Mouse (Mus musculus) gastrocnemius, adult 8-10 months (tissue): ENCODE measurements around the gene Pcdh7. TPM values are rescaled to one million over a fixed set of nuclear protein-coding genes. Genes with fewer than 3 reads are reported as not detected.

Experiments
- DNase-seq, 2 experiments: peaks; one replicate each; pipeline ENCODE4 v3.0.0; 2022; ENCODE audit warnings: low spot score in 2 of 2
- total RNA-seq, 4 experiments: library from RNA; stranded (reverse); gene quantifications; 2 replicates each; pipeline ENCODE4 v1.2.4; 2022

Pcdh7 gene
- total RNA-seq, 4 experiments from 2014 or later = 1.7 to 2.5 (median 2.1) TPM

- DNase-seq = no peak
Measured at GRCm38 (mm10) chr5:57745879-57746278, 28.1 kb downstream of the Pcdh7 start.

- no peak for DNase-seq
Measured at GRCm38 (mm10) chr5:57750320-57750719, 32.6 kb downstream of the Pcdh7 start.

GRCm38 (mm10) chr5:57755791-57756190, 38.0 kb downstream of the Pcdh7 start:
- no peak for DNase-seq

- DNase-seq = no peak
Measured at GRCm38 (mm10) chr5:57756726-57757424, 39.1 kb downstream of the Pcdh7 start.

- DNase-seq = no peak
Measured at GRCm38 (mm10) chr5:57757436-57757898, 39.7 kb downstream of the Pcdh7 start.

GRCm38 (mm10) chr5:57758968-57759367, 41.2 kb downstream of the Pcdh7 start:
- no peak for DNase-seq

- DNase-seq = no peak
Measured at GRCm38 (mm10) chr5:57760069-57761063, 42.6 kb downstream of the Pcdh7 start.

GRCm38 (mm10) chr5:57765356-57765755, 47.6 kb downstream of the Pcdh7 start:
- DNase-seq = no peak

GRCm38 (mm10) chr5:57767346-57767745, 49.6 kb downstream of the Pcdh7 start:
- DNase-seq = no peak

GRCm38 (mm10) chr5:57768469-57769022, 50.8 kb downstream of the Pcdh7 start:
- no peak for DNase-seq

GRCm38 (mm10) chr5:57769644-57770043, 51.9 kb downstream of the Pcdh7 start:
- no peak for DNase-seq

- DNase-seq = no peak
Measured at GRCm38 (mm10) chr5:57770364-57770763, 52.6 kb downstream of the Pcdh7 start.

GRCm38 (mm10) chr5:57771122-57771521, 53.4 kb downstream of the Pcdh7 start:
- no peak for DNase-seq

- no peak for DNase-seq
Measured at GRCm38 (mm10) chr5:57772711-57773110, 54.9 kb downstream of the Pcdh7 start.

GRCm38 (mm10) chr5:57774496-57774895, 56.7 kb downstream of the Pcdh7 start:
- DNase-seq = no peak

GRCm38 (mm10) chr5:57778093-57778492, 60.3 kb downstream of the Pcdh7 start:
- no peak for DNase-seq

GRCm38 (mm10) chr5:57779951-57780350, 62.2 kb downstream of the Pcdh7 start:
- DNase-seq = no peak

GRCm38 (mm10) chr5:57780574-57780973, 62.8 kb downstream of the Pcdh7 start:
- no peak for DNase-seq

GRCm38 (mm10) chr5:57781950-57782349, 64.2 kb downstream of the Pcdh7 start:
- no peak for DNase-seq

- DNase-seq = no peak
Measured at GRCm38 (mm10) chr5:57782546-57782945, 64.8 kb downstream of the Pcdh7 start.

GRCm38 (mm10) chr5:57788775-57789509, 71.2 kb downstream of the Pcdh7 start:
- DNase-seq = no peak
